Mouse (Mus musculus): Measurements from ENCODE around the gene Fbxl18. TPM values are rescaled to one million over a fixed set of nuclear protein-coding genes. Genes with fewer than 3 reads are reported as not detected.

Fbxl18 gene
- total and polyA plus RNA-seq, 3 experiments = 4.0 to 7.6 (median 4.5) TPM

GRCm38 (mm10) chr5:142921074-142921459 lies 25.8 kb upstream of the Fbxl18 start:
- no peak for TF ChIP-seq CTCF (IDR thresholded peaks at IDR 0.05)
- no peak for TF ChIP-seq EP300 (IDR thresholded peaks at IDR 0.05; ENCODE audit: insufficient read depth, low read depth, low read length)
- no peak for TF ChIP-seq POLR2A (IDR thresholded peaks at IDR 0.05; ENCODE audit: insufficient read depth, low read depth, low read length)
- Histone ChIP-seq H3K27ac (peak overlapping the region; percentile 85), H3K4me3 (no peak overlapping the region), H3K79me2 (replicated peaks; ENCODE audit: control insufficient read depth, insufficient read depth, low read length) (no peaks in the 10 kb centered on the region), H3K4me1 (ENCODE audit: control insufficient read depth, insufficient read depth, low read length) (peaks cover 10% of the 10 kb centered on the region), H3K36me3 (ENCODE audit: control insufficient read depth, insufficient read depth, low read length) (no peaks in the 10 kb centered on the region), H3K27me3 (ENCODE audit: control insufficient read depth, insufficient read depth, low read length) (no peaks in the 10 kb centered on the region), H3K9ac (ENCODE audit: low read depth, low read length) (no peak overlapping the region)
- no peak for DNase-seq
- 23% methylated on average over 6 of the region's 6 CpGs for WGBS
- intact Hi-C loops (cut with DNase I) = no loop called here

GRCm38 (mm10) chr5:142920311-142921073 lies 25.3 kb upstream of the Fbxl18 start:
- H3K4me3 ChIP-seq = no peak overlapping the region
- WGBS = 14% methylated on average over 8 of the region's 8 CpGs
- intact Hi-C loops (cut with DNase I) = loop anchor here (1.0 kb wide), 1 partner anchor 10 kb away; no protein-coding TSS in a partner anchor
- TF ChIP-seq POLR2A (IDR thresholded peaks at IDR 0.05; ENCODE audit: insufficient read depth, low read depth, low read length) = peak; percentile 51
- peak; percentile 98 for TF ChIP-seq EP300 (IDR thresholded peaks at IDR 0.05; ENCODE audit: insufficient read depth, low read depth, low read length)
- peak; percentile 13; the same call in 1 of the 2 replicates for TF ChIP-seq CTCF (IDR thresholded peaks at IDR 0.05)
- H3K27me3 ChIP-seq (ENCODE audit: control insufficient read depth, insufficient read depth, low read length) = no peaks in the 10 kb centered on the region
- no peaks in the 10 kb centered on the region for H3K79me2 ChIP-seq (replicated peaks; ENCODE audit: control insufficient read depth, insufficient read depth, low read length)
- H3K9ac ChIP-seq (ENCODE audit: low read depth, low read length) = no peak overlapping the region
- peaks cover 10% of the 10 kb centered on the region for H3K4me1 ChIP-seq (ENCODE audit: control insufficient read depth, insufficient read depth, low read length)
- H3K27ac ChIP-seq = peak overlapping the region; percentile 85
- peak; percentile 84 to 93 for DNase-seq
- H3K36me3 ChIP-seq (ENCODE audit: control insufficient read depth, insufficient read depth, low read length) = no peaks in the 10 kb centered on the region

GRCm38 (mm10) chr5:142917402-142917801 lies 22.2 kb upstream of the Fbxl18 start:
- intact Hi-C loops (cut with DNase I) = no loop called here
- WGBS = 96% methylated on average over 8 of the region's 8 CpGs

GRCm38 (mm10) chr5:142916593-142916992 lies 21.4 kb upstream of the Fbxl18 start:
- H3K4me3 ChIP-seq = no peak overlapping the region
- TF ChIP-seq EP300 (IDR thresholded peaks at IDR 0.05; ENCODE audit: insufficient read depth, low read depth, low read length) (no peak), POLR2A (IDR thresholded peaks at IDR 0.05; ENCODE audit: insufficient read depth, low read depth, low read length) (no peak), CTCF (IDR thresholded peaks at IDR 0.05) (no peak)
- peak in 1 of 2 experiments; percentile 60 for DNase-seq
- no peak overlapping the region for H3K9ac ChIP-seq (ENCODE audit: low read depth, low read length)
- intact Hi-C loops (cut with DNase I) = no loop called here
- no peaks in the 10 kb centered on the region for H3K79me2 ChIP-seq (replicated peaks; ENCODE audit: control insufficient read depth, insufficient read depth, low read length)
- H3K27me3 ChIP-seq (ENCODE audit: control insufficient read depth, insufficient read depth, low read length) = no peaks in the 10 kb centered on the region
- H3K27ac ChIP-seq = peak overlapping the region; percentile 36; the same call in 1 of the 2 replicates
- H3K36me3 ChIP-seq (ENCODE audit: control insufficient read depth, insufficient read depth, low read length) = no peaks in the 10 kb centered on the region
- WGBS = 59% methylated on average over 7 of the region's 7 CpGs
- H3K4me1 ChIP-seq (ENCODE audit: control insufficient read depth, insufficient read depth, low read length) = peaks cover 9% of the 10 kb centered on the region

More at GRCm38 (mm10) chr5:142917402-142917801, 22.2 kb upstream of the Fbxl18 start:
- Histone ChIP-seq H3K27me3 (ENCODE audit: control insufficient read depth, insufficient read depth, low read length) (no peaks in the 10 kb centered on the region), H3K9ac (ENCODE audit: low read depth, low read length) (no peak overlapping the region), H3K27ac (no peak overlapping the region), H3K4me3 (no peak overlapping the region), H3K79me2 (replicated peaks; ENCODE audit: control insufficient read depth, insufficient read depth, low read length) (no peaks in the 10 kb centered on the region), H3K36me3 (ENCODE audit: control insufficient read depth, insufficient read depth, low read length) (no peaks in the 10 kb centered on the region), H3K4me1 (ENCODE audit: control insufficient read depth, insufficient read depth, low read length) (peaks cover 10% of the 10 kb centered on the region)
- TF ChIP-seq CTCF (IDR thresholded peaks at IDR 0.05) (no peak), POLR2A (IDR thresholded peaks at IDR 0.05; ENCODE audit: insufficient read depth, low read depth, low read length) (no peak), EP300 (IDR thresholded peaks at IDR 0.05; ENCODE audit: insufficient read depth, low read depth, low read length) (no peak)
- DNase-seq = no peak

- intact Hi-C loops (cut with DNase I) = no loop called here
- Histone ChIP-seq H3K27ac (no peak overlapping the region), H3K36me3 (ENCODE audit: control insufficient read depth, insufficient read depth, low read length) (no peaks in the 10 kb centered on the region), H3K9ac (ENCODE audit: low read depth, low read length) (no peak overlapping the region), H3K4me1 (ENCODE audit: control insufficient read depth, insufficient read depth, low read length) (peaks cover under 1% of the 10 kb centered on the region), H3K27me3 (ENCODE audit: control insufficient read depth, insufficient read depth, low read length) (no peaks in the 10 kb centered on the region), H3K4me3 (no peak overlapping the region), H3K79me2 (replicated peaks; ENCODE audit: control insufficient read depth, insufficient read depth, low read length) (no peaks in the 10 kb centered on the region)
- 81% methylated on average over 11 of the region's 11 CpGs for WGBS
- no peak for DNase-seq
- TF ChIP-seq POLR2A (IDR thresholded peaks at IDR 0.05; ENCODE audit: insufficient read depth, low read depth, low read length) (no peak), CTCF (IDR thresholded peaks at IDR 0.05) (no peak)
These were observed 20.0 kb upstream of the Fbxl18 start for GRCm38 (mm10) chr5:142915231-142915630.

GRCm38 (mm10) chr5:142912739-142913138 lies 17.5 kb upstream of the Fbxl18 start:
- H3K4me3 ChIP-seq = no peak overlapping the region
- no peak overlapping the region for H3K9ac ChIP-seq (ENCODE audit: low read depth, low read length)
- peaks cover 14% of the 10 kb centered on the region for H3K4me1 ChIP-seq (ENCODE audit: control insufficient read depth, insufficient read depth, low read length)
- H3K27me3 ChIP-seq (ENCODE audit: control insufficient read depth, insufficient read depth, low read length) = no peaks in the 10 kb centered on the region
- WGBS = 84% methylated on average over 4 of the region's 4 CpGs
- no peaks in the 10 kb centered on the region for H3K36me3 ChIP-seq (ENCODE audit: control insufficient read depth, insufficient read depth, low read length)
- intact Hi-C loops (cut with DNase I) = no loop called here
- no peaks in the 10 kb centered on the region for H3K79me2 ChIP-seq (replicated peaks; ENCODE audit: control insufficient read depth, insufficient read depth, low read length)
- DNase-seq = no peak
- H3K27ac ChIP-seq = no peak overlapping the region
- TF ChIP-seq CTCF (IDR thresholded peaks at IDR 0.05) = no peak
- no peak for TF ChIP-seq EP300 (IDR thresholded peaks at IDR 0.05; ENCODE audit: insufficient read depth, low read depth, low read length)
- no peak for TF ChIP-seq POLR2A (IDR thresholded peaks at IDR 0.05; ENCODE audit: insufficient read depth, low read depth, low read length)
